Mouse (Mus musculus) layer of hippocampus, adult 6 months (tissue): ENCODE data around the gene Olfr1048. TPM values are rescaled to one million over a fixed set of nuclear protein-coding genes. Genes with fewer than 3 reads are reported as not detected.

Experiments used
- long read RNA-seq, 2 experiments: library from polyadenylated mRNA; unstranded; transcript quantifications; one replicate each; pipeline ENCODE4 v2.0.0; 2019 to 2020
- polyA plus RNA-seq: library from polyadenylated mRNA; unstranded; fragments of <200 nt; fragmentation: Nextera tagmentation; gene quantifications from 2 replicates; pipeline ENCODE4 v1.2.3, GENCODE M21; 2021

Olfr1048 gene
- not detected in 2 replicates for polyA plus RNA-seq
- long read RNA-seq, experiment 1, result 0 reads
- long read RNA-seq, experiment 2, result 0 reads

GRCm38 (mm10) chr2:86240189-86240588 lies at the start of gene Olfr1048:
TSS of gene Olfr1048 (minus strand) at chr2:86240289.

DNA sequence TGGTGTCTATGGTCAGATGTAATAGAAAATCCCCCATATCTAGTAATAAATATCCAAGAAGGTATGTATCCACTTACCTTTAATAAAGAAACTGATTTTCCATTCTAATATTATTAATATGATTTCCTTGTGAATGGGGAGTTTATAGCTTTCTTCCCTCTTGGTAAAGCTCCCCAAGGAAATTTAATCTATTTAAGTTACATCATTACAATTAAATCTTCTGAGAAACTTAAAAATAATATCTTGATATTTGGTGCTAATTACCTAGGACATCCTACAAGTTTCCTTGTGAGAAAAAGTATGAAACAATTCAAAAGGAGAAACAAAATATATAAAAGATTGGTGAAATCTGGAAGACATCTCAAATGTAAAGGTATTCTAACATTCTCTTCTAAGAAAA lies 38.9 kb upstream of the Olfr1048 start, which contains the start of gene Olfr1051:
Gene Olfr1051, minus strand, starts transcription at position 101 of the 400 bp plus-strand sequence.

DNA sequence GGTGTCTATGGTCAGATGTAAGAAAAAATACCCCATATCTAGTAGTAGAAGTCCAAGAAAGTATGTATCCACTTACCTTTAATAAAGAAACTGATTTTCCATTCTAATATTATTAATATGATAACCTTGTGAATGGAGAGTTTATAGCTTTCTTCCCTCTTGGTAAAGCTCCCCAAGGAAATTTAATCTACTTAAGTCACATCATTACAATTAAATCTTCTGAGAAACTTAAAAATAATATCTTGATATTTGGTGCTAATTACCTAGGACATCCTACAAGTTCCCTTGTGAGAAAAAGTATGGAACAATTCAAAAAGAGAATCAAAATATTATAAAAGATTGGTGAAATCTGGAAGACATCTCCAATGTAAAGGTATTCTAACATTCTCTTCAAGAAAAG lies 18.1 kb upstream of the Olfr1048 start, which contains the start of gene Olfr1049:
Gene Olfr1049, minus strand, starts transcription at position 101 of the 400 bp plus-strand sequence.

DNA sequence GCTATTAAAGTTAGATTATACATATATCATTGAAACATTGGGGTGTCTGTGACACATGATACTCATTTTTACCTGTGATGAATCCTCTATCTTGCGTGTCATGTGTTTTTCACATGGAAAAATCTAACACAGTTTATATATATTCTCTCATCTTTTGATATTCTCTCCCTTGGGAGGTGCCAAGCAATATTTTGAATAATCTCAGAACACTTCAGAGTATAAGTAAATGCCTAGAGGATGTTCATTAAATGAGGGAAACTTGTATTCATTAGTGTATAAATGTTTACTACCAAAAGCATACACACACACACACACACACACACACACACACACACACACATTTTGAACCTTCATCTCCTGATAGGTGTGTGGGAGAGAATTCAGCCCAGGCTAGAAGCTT lies 8.8 kb downstream of the Olfr1048 start, which contains the start of gene Olfr1047:
Gene Olfr1047, minus strand, starts transcription at position 101 of the 400 bp plus-strand sequence.

GRCm38 (mm10) chr2:86219214-86219613 lies 20.9 kb downstream of the Olfr1048 start, which contains the start of gene Olfr1046:
TSS of gene Olfr1046 (minus strand) at chr2:86219314.

GRCm38 (mm10) chr2:86202909-86203308 lies 37.2 kb downstream of the Olfr1048 start, which contains the start of gene Olfr1045:
TSS of gene Olfr1045 (minus strand) at chr2:86203009.

DNA sequence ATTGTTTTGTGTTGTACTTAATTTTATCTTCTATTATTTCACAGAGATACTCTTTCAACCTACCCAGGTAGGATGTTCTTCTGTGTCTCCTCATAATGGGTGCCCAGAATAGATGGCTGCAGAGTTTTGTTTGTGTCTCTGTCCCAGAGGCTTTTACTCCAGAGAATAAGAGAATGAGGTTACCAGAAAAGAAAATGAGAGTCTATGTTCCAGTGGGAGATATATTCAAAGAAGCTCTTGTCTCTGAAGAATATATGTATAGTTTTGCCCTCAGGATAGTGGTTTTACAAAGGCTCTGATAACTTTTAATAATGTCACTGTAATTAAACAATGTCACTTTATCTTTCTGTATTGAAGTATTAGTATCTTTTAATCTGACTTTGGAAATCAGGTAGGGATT lies 54.5 kb downstream of the Olfr1048 start, which contains the start of gene Olfr52:
Gene Olfr52, minus strand, starts transcription at position 101 of the 400 bp plus-strand sequence.

Other genes starting within 250 kb of the Olfr1048 start
- not detected in 2 replicates for gene Olfr1031, start 250.0 kb downstream of the Olfr1048 start, polyA plus RNA-seq
- gene Olfr1032, start 234.7 kb downstream of the Olfr1048 start, polyA plus RNA-seq, result not detected in 2 replicates
- gene Olfr1033, start 219.7 kb downstream of the Olfr1048 start, polyA plus RNA-seq, result not detected in 2 replicates
- not detected in 2 replicates for gene Olfr1034, start 194.4 kb downstream of the Olfr1048 start, polyA plus RNA-seq
- gene Olfr1036, start 166.3 kb downstream of the Olfr1048 start, polyA plus RNA-seq, result not detected in 2 replicates
- not detected in 2 replicates for gene Olfr1037, start 152.9 kb downstream of the Olfr1048 start, polyA plus RNA-seq
- gene Olfr1039, start 104.4 kb downstream of the Olfr1048 start, polyA plus RNA-seq, result not detected in 2 replicates
- gene Olfr1040, start 93.6 kb downstream of the Olfr1048 start, polyA plus RNA-seq, result not detected in 2 replicates
- gene Olfr1042, start 78.5 kb downstream of the Olfr1048 start, polyA plus RNA-seq, result not detected in 2 replicates
- not detected in 2 replicates for gene Olfr1043, start 72.8 kb downstream of the Olfr1048 start, polyA plus RNA-seq
- gene Olfr1044, start 62.5 kb downstream of the Olfr1048 start, polyA plus RNA-seq, result not detected in 2 replicates
- gene Olfr52, start 54.6 kb downstream of the Olfr1048 start, polyA plus RNA-seq, result not detected in 2 replicates
- not detected in 2 replicates for gene Olfr1045, start 37.3 kb downstream of the Olfr1048 start, polyA plus RNA-seq
- gene Olfr1046, start 21.0 kb downstream of the Olfr1048 start, polyA plus RNA-seq, result not detected in 2 replicates
- gene Olfr1047, start 8.9 kb downstream of the Olfr1048 start, polyA plus RNA-seq, result not detected in 2 replicates
- gene Olfr1049, start 18.0 kb upstream of the Olfr1048 start, polyA plus RNA-seq, result not detected in 2 replicates
- gene Olfr1051, start 38.8 kb upstream of the Olfr1048 start, polyA plus RNA-seq, result not detected in 2 replicates
- gene Olfr1052, start 52.2 kb upstream of the Olfr1048 start, polyA plus RNA-seq, result not detected in 2 replicates
- not detected in 2 replicates for gene Olfr1053, start 75.0 kb upstream of the Olfr1048 start, polyA plus RNA-seq
- gene Olfr1054, start 95.1 kb upstream of the Olfr1048 start, polyA plus RNA-seq, result not detected in 2 replicates
- not detected in 2 replicates for gene Olfr1055, start 110.0 kb upstream of the Olfr1048 start, polyA plus RNA-seq
- gene Olfr1056, start 122.2 kb upstream of the Olfr1048 start, polyA plus RNA-seq, result not detected in 2 replicates
- gene Olfr1057, start 138.1 kb upstream of the Olfr1048 start, polyA plus RNA-seq, result not detected in 2 replicates
- not detected in 2 replicates for gene Olfr1058, start 148.3 kb upstream of the Olfr1048 start, polyA plus RNA-seq
- not detected in 2 replicates for gene Olfr1061, start 173.8 kb upstream of the Olfr1048 start, polyA plus RNA-seq
- gene Olfr1062, start 186.5 kb upstream of the Olfr1048 start, polyA plus RNA-seq, result not detected in 2 replicates
- not detected in 2 replicates for gene Olfr1065, start 210.3 kb upstream of the Olfr1048 start, polyA plus RNA-seq
- not detected in 2 replicates for gene Olfr1066, start 216.0 kb upstream of the Olfr1048 start, polyA plus RNA-seq
- not detected in 2 replicates for gene Olfr228, start 247.1 kb upstream of the Olfr1048 start, polyA plus RNA-seq